Mouse (Mus musculus) forebrain, embryonic 11.5 days (tissue): ENCODE results near the gene Zfp473. TPM values are rescaled to one million over a fixed set of nuclear protein-coding genes. Genes with fewer than 3 reads are reported as not detected.
"Not testable (repeated sequence)": the region's sequence is repeated elsewhere in the genome, so short reads cannot be mapped to it uniquely, and the experiment has no call there.

Experiments
- ATAC-seq: fragments of 200-750 bp; cut with Nextera tagmentation; replicated peaks from 2 replicates; pipeline ENCODE4 v1.8.0; 2017; ENCODE audit warnings: moderate TSS enrichment; ENCODE audit not compliant: low FRiP score
- DNase-seq: peaks from one replicate; pipeline ENCODE4 v3.0.0-alpha.2; 2017; ENCODE audit warnings: low spot score
- H3K27ac ChIP-seq: fragments of 300-500 bp; sonication (generic); 2 replicates; pipeline ENCODE4 v1.5.1; 2014; ENCODE audit warnings: low read depth, low read length
- H3K27me3 ChIP-seq: fragments of 300-500 bp; sonication (generic); 2 replicates; pipeline ENCODE4 v1.6.1; 2014; ENCODE audit warnings: mild to moderate bottlenecking, low read length, mixed read lengths; ENCODE audit not compliant: control insufficient read depth, insufficient read depth
- H3K36me3 ChIP-seq: fragments of 300-500 bp; sonication (generic); 2 replicates; pipeline ENCODE4 v1.6.1; 2014; ENCODE audit warnings: mild to moderate bottlenecking, low read length, moderate library complexity, mixed read lengths; ENCODE audit not compliant: control insufficient read depth, insufficient read depth
- H3K4me1 ChIP-seq: fragments of 300-500 bp; sonication (generic); replicated peaks from 2 replicates; pipeline ENCODE4 v1.6.1; 2014; ENCODE audit warnings: low read length, mixed read lengths; ENCODE audit not compliant: control insufficient read depth, insufficient read depth
- H3K4me2 ChIP-seq: fragments of 300-500 bp; sonication (generic); 2 replicates; pipeline ENCODE4 v1.6.1; 2014; ENCODE audit warnings: low read depth, mild to moderate bottlenecking, low read length, moderate library complexity, mixed read lengths; ENCODE audit not compliant: severe bottlenecking
- H3K4me3 ChIP-seq: fragments of 300-500 bp; sonication (generic); 2 replicates; pipeline ENCODE4 v1.5.1; 2014; ENCODE audit warnings: low read depth, low read length
- H3K9ac ChIP-seq: fragments of 300-500 bp; sonication (generic); 2 replicates; pipeline ENCODE4 v1.6.1; 2014; ENCODE audit warnings: low read length
- H3K9me3 ChIP-seq: fragments of 300-500 bp; sonication (generic); 2 replicates; pipeline ENCODE4 v1.6.1; 2016; ENCODE audit warnings: low read length, mixed read lengths; ENCODE audit not compliant: control insufficient read depth
- WGBS: fragments of 180-500 bp; shearing (Covaris S2); extraction: QIAGEN DNeasy Blood & Tissue Kit; methylation state at CpG from one replicate; pipeline ENCODE4 v1.1.7; 2014; 5-methylcytosine and 5-hydroxymethylcytosine counted together
- polyA plus RNA-seq: library from polyadenylated mRNA; unstranded; fragments of >200 nt; fragmentation: Nextera tagmentation; extraction: Ambion mirVana; gene quantifications from 2 replicates; pipeline ENCODE4 v1.2.1, GENCODE M21; 2014

Gene Zfp473
- 3.9 and 4.4 TPM in 2 replicates for polyA plus RNA-seq

DNA sequence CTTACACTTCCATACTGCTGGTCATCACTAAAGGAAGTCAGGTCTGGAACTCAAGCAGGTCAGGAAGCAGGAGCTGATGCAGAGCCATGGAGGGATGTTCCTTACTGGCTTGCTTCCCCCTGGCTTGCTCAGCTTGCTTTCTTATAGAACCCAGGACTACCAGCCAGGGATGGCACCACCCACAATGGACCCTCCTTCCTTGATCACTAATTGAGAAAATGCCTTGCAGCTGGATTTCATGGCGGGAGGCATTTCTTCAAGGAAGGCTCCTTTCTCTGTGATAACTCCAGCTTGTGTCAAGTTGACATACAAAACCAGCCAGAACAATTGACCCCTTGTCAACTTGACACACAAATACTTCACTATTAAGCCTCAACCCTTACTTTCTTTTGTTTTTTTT lies at the start of gene Zfp473:
Zfp473 (minus strand) TSS at position 101 of the 400 bp plus-strand sequence.
- H3K4me1 ChIP-seq, ATAC-seq, H3K27ac ChIP-seq, H3K36me3 ChIP-seq, H3K27me3 ChIP-seq, DNase-seq, H3K4me2 ChIP-seq, H3K9me3 ChIP-seq, H3K9ac ChIP-seq, H3K4me3 ChIP-seq: not testable (repeated sequence)
- WGBS = 81% methylated on average over 1 of the region's 1 CpGs

- no peak for DNase-seq
- ATAC-seq = no peak
- H3K4me3 ChIP-seq = no peak overlapping the region
- no peaks in the 10 kb centered on the region for H3K4me1 ChIP-seq
- H3K27me3 ChIP-seq = no peaks in the 10 kb centered on the region
- H3K27ac ChIP-seq = no peak overlapping the region
- no peak overlapping the region for H3K4me2 ChIP-seq
- H3K9ac ChIP-seq = no peak overlapping the region
- no peaks in the 10 kb centered on the region for H3K36me3 ChIP-seq
- H3K9me3 ChIP-seq = no peaks in the 10 kb centered on the region; the same call in none of the 2 replicates
- WGBS = 91% methylated on average over 6 of the region's 6 CpGs
Measured at GRCm38 (mm10) chr7:44792781-44793180, 41.9 kb upstream of the Zfp473 start.

DNA sequence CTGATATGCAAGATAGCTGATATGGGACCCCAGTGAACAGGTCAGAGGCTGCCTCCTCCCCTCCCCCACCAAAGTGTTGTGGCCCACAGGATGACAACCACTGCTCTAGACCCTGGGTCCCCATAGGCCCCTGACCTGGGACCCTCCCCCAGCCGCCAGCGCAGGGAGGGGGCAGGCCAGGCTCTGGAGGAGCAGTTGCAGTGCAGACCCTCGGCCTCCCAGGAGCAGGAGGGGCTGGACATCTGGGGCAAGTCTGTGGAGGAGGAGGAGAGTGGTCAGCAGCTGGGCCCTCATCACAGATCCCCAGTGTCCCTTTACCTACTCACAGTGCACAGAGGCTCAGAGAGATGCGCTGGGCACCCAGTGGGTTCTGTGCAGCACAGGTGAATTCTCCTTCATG lies 39.2 kb upstream of the Zfp473 start:
- DNase-seq = no peak
- Histone ChIP-seq H3K9ac (no peak overlapping the region), H3K4me2 (no peak overlapping the region), H3K9me3 (no peaks in the 10 kb centered on the region; the same call in 1 of the 2 replicates), H3K27me3 (no peaks in the 10 kb centered on the region), H3K4me3 (no peak overlapping the region), H3K27ac (no peak overlapping the region), H3K36me3 (no peaks in the 10 kb centered on the region), H3K4me1 (no peaks in the 10 kb centered on the region)
- 67% methylated on average over 4 of the region's 4 CpGs for WGBS
- no peak for ATAC-seq

DNA sequence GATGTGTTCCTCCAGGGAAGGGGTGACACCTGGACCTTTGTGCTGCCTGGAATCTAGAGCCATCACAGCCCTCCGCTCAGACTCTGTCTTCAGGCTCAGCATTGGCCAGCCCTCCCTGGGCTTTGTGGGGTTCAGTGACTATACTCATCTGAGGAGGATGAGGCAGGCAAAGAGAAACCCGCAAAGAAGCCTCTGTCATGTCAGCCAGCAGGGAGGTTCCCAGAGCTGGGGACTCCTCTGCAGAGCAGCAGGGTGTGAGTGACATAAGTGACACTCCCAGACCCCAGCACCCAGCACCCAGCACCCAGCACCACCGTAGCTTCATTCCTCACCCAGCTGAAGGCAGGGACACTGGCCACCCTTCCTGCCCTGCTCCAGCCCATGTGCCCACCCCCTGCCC lies 38.7 kb upstream of the Zfp473 start:
- no peak overlapping the region for H3K9ac ChIP-seq
- ATAC-seq (no peak), DNase-seq (no peak)
- H3K4me1 ChIP-seq = no peaks in the 10 kb centered on the region
- H3K27me3 ChIP-seq = no peaks in the 10 kb centered on the region
- 71% methylated on average over 3 of the region's 3 CpGs for WGBS
- H3K4me2 ChIP-seq = no peak overlapping the region
- H3K27ac ChIP-seq = no peak overlapping the region
- H3K36me3 ChIP-seq = no peaks in the 10 kb centered on the region
- H3K9me3 ChIP-seq = no peaks in the 10 kb centered on the region
- H3K4me3 ChIP-seq = no peak overlapping the region

DNA sequence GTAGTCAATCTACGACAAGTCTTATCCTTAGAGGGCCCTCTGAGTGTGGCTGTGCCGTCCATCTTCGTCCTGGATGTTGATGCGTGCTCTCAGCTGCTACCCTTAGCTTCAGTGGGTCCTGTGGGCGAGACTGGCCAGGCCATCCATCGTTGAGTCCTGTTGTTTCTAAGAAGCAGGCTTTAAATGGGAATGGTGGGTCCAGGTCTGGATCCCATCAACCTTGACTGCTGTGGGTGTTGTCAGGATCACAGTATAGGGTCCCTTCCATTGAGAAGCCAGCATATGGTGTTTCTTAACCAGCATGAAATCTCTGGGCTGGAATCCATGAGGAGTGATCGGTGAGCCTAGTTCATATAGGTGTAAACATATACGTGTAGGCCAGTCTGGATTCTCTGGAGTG lies 29.3 kb upstream of the Zfp473 start:
- 89% methylated on average over 8 of the region's 8 CpGs for WGBS
- Histone ChIP-seq H3K27me3 (no peaks in the 10 kb centered on the region), H3K4me3 (no peak overlapping the region), H3K27ac (no peak overlapping the region), H3K36me3 (no peaks in the 10 kb centered on the region), H3K9me3 (no peaks in the 10 kb centered on the region), H3K9ac (no peak overlapping the region), H3K4me2 (no peak overlapping the region), H3K4me1 (no peaks in the 10 kb centered on the region)
- DNase-seq (no peak), ATAC-seq (no peak)

DNA sequence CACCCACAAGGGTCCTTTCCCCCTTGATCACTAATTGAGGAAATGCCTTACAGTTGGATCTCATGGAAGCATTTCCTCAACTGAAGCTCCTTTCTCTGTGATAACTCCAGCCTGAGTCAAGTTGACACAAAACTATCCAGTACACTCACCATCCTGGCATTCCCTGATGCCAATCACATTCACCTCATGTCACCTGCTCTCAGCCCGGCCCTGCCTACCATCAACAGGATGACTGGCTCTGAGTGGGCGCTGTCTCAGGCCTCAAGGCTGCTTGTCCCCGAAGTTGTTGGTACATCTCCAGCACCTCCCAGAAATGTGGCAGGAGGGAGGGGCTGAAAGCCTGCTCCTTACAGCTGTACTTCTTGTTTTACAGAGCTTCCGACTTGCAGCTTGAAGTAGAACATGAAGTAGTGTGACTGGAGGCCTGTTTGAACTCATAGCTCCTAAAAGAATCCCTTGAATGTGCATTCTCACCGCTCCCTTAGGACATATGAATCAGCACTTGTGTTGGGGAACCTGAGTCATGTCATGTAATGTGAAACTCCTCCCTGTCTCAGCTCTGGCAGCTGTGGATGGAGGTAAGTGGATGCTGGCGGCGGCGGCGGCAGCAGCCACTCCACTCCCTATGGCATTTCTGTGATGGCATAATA lies 26.1 kb upstream of the Zfp473 start:
- no peaks in the 10 kb centered on the region for H3K27me3 ChIP-seq
- H3K9ac ChIP-seq = no peak overlapping the region
- no peak for DNase-seq
- no peak overlapping the region for H3K4me2 ChIP-seq
- H3K4me3 ChIP-seq = no peak overlapping the region
- H3K4me1 ChIP-seq = no peaks in the 10 kb centered on the region
- 88% methylated on average over 9 of the region's 9 CpGs for WGBS
- no peak for ATAC-seq
- no peak overlapping the region for H3K27ac ChIP-seq
- no peaks in the 10 kb centered on the region; the same call in 1 of the 2 replicates for H3K36me3 ChIP-seq
- no peaks in the 10 kb centered on the region for H3K9me3 ChIP-seq

DNA sequence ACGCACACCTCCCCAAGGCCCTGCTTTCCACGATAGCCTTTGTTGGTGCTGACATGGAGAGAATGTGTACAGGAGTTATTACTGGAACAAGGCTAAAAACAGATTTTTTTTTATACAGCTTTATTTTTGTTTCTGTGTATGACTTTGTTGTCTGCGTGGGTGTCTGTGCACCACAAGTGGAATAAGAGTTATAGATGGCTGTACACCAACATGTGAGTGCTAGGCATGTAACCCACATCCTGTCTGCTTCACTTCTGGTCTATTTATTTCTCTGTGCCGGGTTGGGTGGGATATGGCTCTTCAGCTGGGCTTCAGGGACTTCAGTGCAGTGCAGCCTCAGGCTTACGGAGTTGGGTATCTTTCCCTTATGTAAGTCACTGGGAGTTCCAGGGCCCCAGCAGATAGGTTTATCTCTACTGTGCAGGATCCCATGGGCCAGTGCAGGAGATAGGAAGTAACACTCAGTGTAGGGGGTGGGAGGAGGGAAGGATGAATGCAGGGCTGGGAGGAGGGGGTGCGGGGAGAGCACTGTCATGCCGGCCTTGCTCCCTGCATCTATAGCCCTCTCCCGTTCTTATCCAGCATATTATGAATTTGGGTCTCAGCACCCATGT lies 21.8 kb upstream of the Zfp473 start:
- Histone ChIP-seq H3K4me3 (no peak overlapping the region), H3K27me3 (no peaks in the 10 kb centered on the region), H3K4me1 (no peaks in the 10 kb centered on the region), H3K4me2 (no peak overlapping the region), H3K9me3 (no peaks in the 10 kb centered on the region), H3K27ac (no peak overlapping the region), H3K9ac (no peak overlapping the region), H3K36me3 (no peaks in the 10 kb centered on the region; the same call in 1 of the 2 replicates)
- WGBS = 90% methylated on average over 8 of the region's 8 CpGs
- no peak for ATAC-seq
- DNase-seq = no peak

- Histone ChIP-seq H3K27me3 (no peaks in the 10 kb centered on the region), H3K36me3 (no peaks in the 10 kb centered on the region; the same call in 1 of the 2 replicates), H3K4me3 (no peak overlapping the region), H3K4me1 (no peaks in the 10 kb centered on the region), H3K27ac (no peak overlapping the region), H3K9ac (no peak overlapping the region), H3K9me3 (no peaks in the 10 kb centered on the region), H3K4me2 (no peak overlapping the region)
- 18% methylated on average over 6 of the region's 6 CpGs for WGBS
- ATAC-seq (no peak), DNase-seq (peak; percentile 84)
Measured at GRCm38 (mm10) chr7:44770046-44770578, 19.3 kb upstream of the Zfp473 start.
